Mouse (Mus musculus) B cell, adult (primary cell): Measurements from ENCODE around the gene Hist1h2be. TPM values are rescaled to one million over a fixed set of nuclear protein-coding genes. Genes with fewer than 3 reads are reported as not detected.

Experiments
- total RNA-seq: library from RNA; stranded (reverse); gene quantifications from 4 replicates; pipeline ENCODE4 v1.2.4, GENCODE M21; 2023; ENCODE audit not compliant: inconsistent age

The Hist1h2be gene
- 30.3 to 38.2 TPM (median 33.1 TPM) in 4 replicates for total RNA-seq

DNA sequence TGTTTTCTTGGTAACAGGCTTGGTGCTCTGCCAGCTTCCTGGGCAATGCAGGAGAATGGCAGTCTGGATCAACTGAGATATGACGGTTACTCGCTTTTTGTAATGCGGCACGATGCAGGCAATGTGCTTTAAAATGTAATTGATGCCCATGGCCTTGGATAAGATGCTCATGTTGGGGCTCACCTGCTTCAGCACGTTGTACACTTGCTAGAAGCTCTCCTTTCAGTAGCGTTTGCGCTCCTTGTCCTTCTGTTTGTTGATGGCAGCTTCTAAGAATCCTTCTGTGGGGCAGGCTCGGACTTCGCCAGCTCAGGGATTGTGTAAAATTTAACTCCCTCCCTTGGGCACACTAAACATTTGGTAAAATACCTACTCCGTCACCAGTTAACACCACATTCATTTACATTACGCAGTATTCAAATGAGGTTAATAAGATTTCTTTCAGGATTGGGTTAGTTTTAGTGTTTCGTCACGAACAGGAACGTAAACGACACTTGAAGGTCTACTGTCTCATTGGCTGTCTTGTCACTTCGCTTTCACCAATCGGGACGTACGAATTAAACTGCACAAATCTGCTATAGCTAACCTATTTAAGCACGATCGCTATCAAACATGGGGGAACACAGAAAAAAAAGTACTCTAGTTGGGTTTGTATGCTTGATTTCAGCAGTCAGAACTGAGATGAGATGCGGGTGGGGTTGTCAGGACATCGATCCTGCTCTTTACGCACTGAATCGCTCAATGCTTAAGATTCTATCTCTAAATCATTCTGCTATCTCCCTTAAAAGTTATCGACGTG is at the start of gene Hist1h2be:
Gene Hist1h2be (minus strand): TSS at position 392 of the 799 bp plus-strand sequence.

DNA sequence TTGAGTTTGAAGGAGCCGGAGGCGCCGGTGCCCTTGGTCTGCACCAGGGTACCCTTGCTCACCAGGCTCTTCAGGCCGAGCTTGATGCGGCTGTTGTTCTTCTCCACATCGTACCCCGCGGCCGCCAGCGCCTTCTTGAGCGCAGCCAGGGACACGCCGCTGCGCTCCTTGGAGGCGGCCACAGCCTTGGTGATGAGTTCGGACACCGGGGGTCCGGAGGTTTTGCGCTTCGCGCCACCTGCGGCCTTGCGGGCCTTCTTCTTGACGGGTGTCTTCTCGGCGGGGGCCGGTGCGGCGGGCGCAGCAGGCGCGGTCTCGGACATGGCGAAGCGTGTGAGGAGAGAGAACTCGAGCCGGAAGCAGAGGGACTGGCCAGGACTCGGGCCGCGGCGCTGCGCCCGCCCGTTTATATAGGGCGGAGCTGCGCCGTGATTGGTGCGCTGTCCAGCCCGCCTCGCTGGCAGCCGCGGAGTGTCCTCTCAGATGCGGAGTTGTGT is 1.3 kb upstream of the Hist1h2be start, which contains the start of gene Hist1h1e:
Gene Hist1h1e (minus strand): TSS at position 384 of the 497 bp plus-strand sequence.

DNA sequence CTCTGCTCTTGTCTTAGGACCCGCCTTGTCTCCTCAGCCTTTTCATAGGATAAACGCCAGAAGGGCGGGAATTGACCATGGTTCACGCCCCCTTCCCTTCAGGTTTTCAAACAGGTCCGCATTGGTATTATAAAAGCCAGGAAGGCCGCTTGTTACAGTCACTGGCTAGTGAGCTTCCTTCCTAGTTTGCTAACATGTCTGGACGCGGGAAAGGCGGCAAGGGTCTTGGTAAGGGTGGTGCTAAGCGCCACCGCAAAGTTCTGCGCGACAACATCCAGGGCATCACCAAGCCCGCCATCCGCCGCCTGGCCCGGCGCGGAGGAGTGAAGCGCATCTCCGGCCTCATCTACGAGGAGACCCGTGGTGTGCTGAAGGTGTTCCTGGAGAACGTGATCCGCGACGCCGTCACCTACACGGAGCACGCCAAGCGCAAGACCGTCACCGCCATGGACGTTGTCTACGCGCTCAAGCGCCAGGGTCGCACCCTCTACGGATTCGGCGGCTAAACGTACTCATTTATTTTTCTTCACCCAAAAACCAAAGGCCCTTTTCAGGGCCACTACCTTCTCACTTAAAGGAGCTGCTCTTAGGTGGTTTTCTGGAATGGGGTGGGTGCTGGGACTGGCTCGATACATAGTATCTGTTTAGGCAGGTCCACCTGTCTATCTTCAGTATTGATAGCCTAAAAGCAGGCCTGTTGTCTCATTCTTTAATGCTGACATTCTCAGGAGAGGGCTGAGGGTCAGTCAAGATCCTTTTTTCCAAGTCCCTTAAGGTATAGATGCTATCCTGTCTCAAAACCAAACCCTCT is 39.3 kb downstream of the Hist1h2be start, which contains the start of gene Hist1h4d:
Gene Hist1h4d (plus strand): TSS at position 191 of the 811 bp plus-strand sequence.

DNA sequence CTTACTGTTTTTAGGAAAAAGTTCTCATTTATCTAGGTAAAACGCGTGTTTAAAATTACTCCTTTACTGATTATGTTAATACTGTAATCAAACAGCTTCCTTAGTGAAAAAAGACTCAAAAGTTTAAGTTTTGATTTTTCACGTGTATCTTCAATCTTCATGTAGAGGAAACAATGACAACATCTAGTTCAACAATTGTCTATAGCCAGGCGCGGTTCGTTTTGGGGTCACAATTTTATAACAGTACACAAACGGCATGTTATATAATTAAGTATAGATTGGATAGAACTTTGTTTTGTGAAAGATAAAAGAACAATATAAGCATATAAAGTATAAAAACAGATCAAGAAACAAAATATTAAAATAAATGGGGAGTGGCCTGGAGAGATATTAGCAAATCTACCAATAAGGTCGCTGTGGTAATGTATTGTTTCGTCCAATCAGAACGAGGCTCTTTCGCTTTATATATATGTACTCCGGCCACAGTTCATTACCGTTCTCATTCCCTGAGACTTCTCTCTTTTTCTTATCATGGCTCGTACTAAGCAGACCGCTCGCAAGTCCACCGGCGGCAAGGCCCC is 45.6 kb downstream of the Hist1h2be start, which contains the start of gene Hist1h3d:
Gene Hist1h3d (plus strand): TSS at position 493 of the 581 bp plus-strand sequence.

DNA sequence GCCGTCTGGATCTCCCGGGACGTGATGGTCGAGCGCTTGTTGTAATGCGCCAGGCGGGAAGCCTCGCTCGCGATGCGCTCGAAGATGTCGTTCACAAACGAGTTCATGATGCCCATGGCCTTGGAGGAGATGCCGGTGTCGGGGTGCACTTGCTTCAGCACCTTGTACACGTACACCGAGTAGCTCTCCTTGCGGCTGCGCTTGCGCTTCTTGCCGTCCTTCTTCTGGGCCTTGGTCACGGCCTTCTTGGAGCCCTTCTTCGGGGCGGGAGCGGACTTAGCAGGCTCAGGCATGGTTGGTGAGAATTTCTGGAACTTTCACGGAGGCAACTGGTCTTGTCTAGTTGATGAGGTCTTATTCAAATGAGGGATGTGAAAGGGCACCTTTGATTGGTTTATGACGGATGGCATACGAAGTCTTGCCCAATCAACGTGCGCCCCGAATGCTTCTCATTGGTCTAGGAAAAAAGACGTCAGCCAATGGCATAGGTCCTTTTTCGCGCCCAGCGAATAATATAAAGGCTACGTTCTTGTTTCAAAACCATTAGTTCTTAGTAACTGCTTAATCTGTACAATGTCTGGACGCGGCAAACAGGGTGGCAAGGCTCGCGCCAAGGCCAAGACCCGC is 46.9 kb downstream of the Hist1h2be start, which contains the start of the genes Hist1h2bf and Hist1h2ad:
Gene Hist1h2bf (minus strand): TSS at position 299 of the 627 bp plus-strand sequence.
Gene Hist1h2ad (plus strand): TSS at position 484 of the 627 bp plus-strand sequence.

DNA sequence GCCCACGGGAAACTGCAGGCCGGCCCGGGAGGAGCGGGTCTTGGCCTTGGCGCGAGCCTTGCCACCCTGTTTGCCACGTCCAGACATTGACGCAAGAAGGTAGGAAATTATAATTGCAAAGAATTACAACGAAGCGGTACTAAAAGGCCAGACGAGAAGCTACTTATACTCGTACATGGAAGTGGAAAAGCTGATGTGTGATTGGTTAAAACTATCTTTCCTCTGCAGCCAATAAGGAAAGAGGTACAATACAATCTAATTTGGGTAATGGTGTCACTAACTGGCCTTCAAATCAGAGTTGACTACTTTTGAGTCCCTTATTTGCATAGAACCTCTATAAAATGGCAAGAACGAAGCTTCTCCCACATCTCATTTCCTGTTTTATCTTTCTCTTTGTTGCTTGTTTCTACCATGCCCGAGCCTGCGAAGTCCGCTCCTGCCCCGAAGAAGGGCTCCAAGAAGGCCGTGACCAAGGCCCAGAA is 49.9 kb downstream of the Hist1h2be start, which contains the start of the genes Hist1h2ae and Hist1h2bg:
Gene Hist1h2ae (minus strand): TSS at position 199 of the 482 bp plus-strand sequence.
Gene Hist1h2bg (plus strand): TSS at position 375 of the 482 bp plus-strand sequence.

DNA sequence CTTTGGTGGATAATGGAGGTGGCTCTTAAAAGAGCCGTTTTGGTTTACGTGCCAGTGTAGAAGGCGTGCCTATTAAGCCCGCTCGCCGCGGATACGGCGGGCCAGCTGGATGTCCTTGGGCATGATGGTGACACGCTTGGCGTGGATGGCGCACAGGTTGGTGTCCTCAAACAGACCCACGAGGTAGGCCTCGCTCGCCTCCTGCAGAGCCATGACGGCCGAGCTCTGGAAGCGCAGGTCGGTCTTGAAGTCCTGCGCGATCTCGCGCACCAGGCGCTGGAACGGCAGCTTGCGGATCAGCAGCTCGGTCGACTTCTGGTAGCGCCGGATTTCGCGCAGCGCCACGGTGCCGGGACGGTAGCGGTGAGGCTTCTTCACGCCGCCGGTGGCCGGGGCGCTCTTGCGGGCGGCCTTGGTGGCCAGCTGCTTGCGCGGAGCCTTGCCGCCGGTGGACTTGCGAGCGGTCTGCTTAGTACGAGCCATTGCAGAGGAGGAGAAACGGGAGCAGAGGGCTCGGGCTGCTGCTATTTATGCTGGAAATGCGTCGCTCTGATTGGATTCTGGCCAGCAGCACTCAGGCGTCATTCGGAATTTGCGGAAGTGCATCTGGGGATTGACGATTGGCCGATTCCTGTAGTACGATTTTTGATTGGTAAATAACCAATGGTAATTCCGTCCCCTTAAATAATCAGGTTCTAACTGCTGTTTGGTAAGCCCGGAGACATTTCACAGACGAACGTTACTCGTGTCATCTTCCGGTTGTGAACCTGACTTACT is 58.9 kb downstream of the Hist1h2be start, which contains the start of gene Hist1h3e:
Gene Hist1h3e (minus strand): TSS at position 487 of the 777 bp plus-strand sequence.

DNA sequence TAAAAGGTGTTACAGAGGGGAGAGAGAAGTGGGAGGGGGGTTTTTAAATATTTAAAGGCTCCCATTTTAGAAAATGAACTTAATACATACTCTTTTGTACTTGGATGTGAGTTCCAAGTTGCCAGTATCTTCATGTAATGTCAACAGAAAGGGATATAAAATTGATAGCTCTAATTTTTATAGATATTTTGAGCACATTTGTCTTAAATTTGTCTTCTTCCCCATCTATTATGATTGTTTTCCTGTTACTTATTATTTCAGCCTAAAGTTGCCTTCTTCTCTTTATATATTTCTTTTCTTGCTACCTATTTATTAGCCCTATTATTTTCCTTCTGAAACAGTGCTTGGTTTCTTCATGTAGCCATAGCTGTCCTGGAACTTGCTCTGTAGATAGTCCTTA is 68.0 kb downstream of the Hist1h2be start, which contains the start of gene Hist1h1d:
Gene Hist1h1d (plus strand): TSS at position 301 of the 400 bp plus-strand sequence.

DNA sequence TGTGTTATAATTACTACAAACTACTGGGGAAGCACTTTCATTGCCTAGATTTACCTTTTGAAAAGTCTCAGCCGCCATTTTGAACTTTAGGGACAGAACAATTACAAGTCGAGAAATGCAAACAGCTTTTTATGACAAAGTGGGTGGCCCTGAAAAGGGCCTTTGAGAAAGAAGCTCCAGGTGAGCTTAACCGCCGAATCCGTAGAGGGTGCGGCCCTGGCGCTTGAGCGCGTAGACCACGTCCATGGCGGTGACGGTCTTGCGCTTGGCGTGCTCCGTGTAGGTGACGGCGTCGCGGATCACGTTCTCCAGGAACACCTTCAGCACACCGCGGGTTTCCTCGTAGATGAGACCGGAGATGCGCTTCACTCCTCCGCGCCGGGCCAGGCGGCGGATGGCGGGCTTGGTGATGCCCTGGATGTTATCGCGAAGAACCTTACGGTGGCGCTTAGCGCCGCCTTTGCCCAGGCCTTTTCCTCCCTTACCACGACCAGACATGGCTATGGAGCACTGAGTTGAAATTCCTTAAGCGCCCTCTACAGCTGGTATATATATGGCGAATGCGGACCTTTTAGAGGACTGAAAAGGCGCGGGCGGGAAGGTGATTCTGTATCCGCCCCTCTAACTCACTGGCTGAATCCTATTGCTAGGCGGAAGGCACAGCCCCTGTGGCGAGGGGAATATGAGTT is 69.6 kb downstream of the Hist1h2be start, which contains the start of gene Hist1h4f:
Gene Hist1h4f (minus strand): TSS at position 503 of the 689 bp plus-strand sequence.

DNA sequence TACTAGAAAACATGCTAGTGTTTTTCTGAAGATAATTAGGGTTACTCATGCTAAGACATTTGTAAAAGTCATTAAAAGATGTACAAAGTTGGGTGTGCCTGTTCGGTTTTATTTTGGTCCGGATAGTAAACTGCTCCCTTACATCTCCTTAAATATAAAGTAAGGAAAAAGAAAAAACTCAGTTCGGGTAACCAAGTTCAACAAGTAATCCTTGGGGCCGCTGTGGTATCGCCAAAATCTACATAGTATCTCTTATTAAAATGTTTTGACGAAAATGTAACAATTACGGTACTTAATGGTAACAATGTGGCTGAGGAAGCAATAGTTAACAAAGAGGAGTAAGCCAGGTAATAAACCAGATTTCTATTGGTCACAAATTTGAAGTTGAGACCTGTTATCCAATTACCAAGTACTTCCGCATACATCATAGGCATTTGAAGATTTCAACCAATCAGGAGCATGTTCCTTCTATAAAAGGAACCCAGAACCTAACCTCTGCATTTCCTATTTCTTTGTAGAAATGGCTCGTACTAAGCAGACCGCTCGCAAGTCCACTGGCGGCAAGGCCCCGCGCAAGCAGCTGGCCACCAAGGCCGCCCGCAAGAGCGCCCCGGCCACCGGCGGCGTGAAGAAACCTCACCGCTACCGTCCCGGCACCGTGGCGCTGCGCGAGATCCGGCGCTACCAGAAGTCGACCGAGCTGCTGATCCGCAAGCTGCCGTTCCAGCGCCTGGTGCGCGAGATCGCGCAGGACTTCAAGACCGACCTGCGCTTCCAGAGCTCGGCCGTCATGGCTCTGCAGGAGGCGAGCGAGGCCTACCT is 76.7 kb downstream of the Hist1h2be start, which contains the start of gene Hist1h3f:
Gene Hist1h3f (plus strand): TSS at position 88 of the 822 bp plus-strand sequence.

DNA sequence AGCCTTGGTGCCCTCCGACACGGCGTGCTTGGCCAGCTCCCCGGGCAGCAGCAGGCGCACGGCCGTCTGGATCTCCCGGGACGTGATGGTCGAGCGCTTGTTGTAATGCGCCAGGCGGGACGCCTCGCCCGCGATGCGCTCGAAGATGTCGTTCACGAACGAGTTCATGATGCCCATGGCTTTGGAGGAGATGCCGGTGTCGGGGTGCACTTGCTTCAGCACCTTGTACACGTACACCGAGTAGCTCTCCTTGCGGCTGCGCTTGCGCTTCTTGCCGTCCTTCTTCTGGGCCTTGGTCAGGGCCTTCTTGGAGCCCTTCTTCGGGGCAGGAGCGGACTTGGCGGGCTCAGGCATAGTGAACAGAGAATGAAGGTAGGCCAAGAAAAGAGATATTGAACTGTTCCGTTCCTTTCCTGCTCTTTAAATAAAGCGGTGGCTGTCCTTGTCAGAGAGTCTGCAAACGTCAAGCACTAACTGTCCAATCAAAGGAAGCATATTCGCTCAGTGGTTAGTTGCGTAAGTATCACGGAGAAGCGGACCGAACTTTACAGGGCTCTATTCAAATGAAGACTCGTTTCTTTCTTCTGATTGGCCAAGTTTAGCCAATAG is 77.8 kb downstream of the Hist1h2be start, which contains the start of gene Hist1h2bh:
Gene Hist1h2bh (minus strand): TSS at position 394 of the 609 bp plus-strand sequence.

DNA sequence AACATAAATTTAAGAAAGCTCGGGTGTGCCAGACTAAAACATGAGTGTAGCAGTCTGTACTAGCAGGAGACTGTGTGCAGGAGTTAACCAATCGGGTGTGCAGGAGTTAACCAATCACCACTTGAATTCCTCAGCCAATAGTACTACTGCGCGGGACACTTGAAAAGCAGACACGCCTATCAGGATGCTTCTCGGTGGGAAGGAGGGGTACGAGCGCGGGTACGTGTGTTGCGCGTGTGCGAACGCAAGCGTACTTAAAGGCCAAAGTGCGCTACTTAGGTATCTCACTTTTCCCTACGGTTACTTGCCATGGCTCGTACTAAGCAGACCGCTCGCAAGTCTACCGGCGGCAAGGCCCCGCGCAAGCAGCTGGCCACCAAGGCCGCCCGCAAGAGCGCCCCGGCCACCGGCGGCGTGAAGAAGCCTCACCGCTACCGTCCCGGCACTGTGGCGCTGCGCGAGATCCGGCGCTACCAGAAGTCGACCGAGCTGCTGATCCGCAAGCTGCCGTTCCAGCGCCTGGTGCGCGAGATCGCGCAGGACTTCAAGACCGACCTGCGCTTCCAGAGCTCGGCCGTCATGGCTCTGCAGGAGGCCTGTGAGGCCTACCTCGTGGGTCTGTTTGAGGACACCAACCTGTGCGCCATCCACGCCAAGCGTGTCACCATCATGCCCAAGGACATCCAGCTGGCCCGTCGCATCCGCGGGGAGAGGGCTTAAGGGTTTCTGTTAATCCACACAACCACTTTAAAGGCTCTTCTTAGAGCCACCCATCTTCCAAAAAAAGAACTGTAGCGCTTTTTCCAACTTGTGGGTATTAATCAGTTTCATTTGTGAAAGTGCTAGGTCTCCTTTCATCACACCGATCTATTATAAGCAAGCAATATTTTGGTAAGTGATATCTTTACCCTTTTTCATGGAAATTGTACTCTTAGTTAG is 85.5 kb downstream of the Hist1h2be start, which contains the start of gene Hist1h3g:
Gene Hist1h3g (plus strand): TSS at position 286 of the 939 bp plus-strand sequence.

Other genes with a start within 250 kb of the Hist1h2be start
- gene Abt1, start 197.3 kb downstream of the Hist1h2be start, total RNA-seq = 17.4 to 19.6 TPM (median 18.5 TPM) in 4 replicates
- not detected in 4 replicates for gene Btn1a1, start 155.2 kb downstream of the Hist1h2be start, total RNA-seq
- 0.61 to 1.7 TPM (median 1.6 TPM) in 3 of 4 replicates, not detected in the other for gene Btn2a2, start 132.3 kb downstream of the Hist1h2be start, total RNA-seq
- 380 to 493 TPM (median 419 TPM) in 4 replicates for gene Hist1h4h, start 90.1 kb downstream of the Hist1h2be start, total RNA-seq
- gene Hist1h2af, start 87.2 kb downstream of the Hist1h2be start, total RNA-seq = 18.4 to 42.2 TPM (median 32.0 TPM) in 4 replicates
- gene Hist1h3g, start 85.7 kb downstream of the Hist1h2be start, total RNA-seq = 5.1 to 15.0 TPM (median 8.0 TPM) in 4 replicates
- 11.3 to 16.6 TPM (median 13.7 TPM) in 4 replicates for gene Hist1h2bh, start 77.7 kb downstream of the Hist1h2be start, total RNA-seq
- 123 to 144 TPM (median 124 TPM) in 4 replicates for gene Hist1h3f, start 77.1 kb downstream of the Hist1h2be start, total RNA-seq
- 90.4 to 98.1 TPM (median 92.8 TPM) in 4 replicates for gene Hist1h4f, start 69.5 kb downstream of the Hist1h2be start, total RNA-seq
- gene Hist1h1d, start 67.9 kb downstream of the Hist1h2be start, total RNA-seq = 25.4 to 29.9 TPM (median 27.1 TPM) in 4 replicates
- gene Hist1h3e, start 58.8 kb downstream of the Hist1h2be start, total RNA-seq = 304 to 393 TPM (median 327 TPM) in 4 replicates
- gene Hist1h2ae, start 49.9 kb downstream of the Hist1h2be start, total RNA-seq = 14.4 to 36.0 TPM (median 25.7 TPM) in 4 replicates
- 482 to 521 TPM (median 495 TPM) in 4 replicates for gene Hist1h2bg, start 49.7 kb downstream of the Hist1h2be start, total RNA-seq
- gene Hist1h2bf, start 46.9 kb downstream of the Hist1h2be start, total RNA-seq = 216 to 268 TPM (median 252 TPM) in 4 replicates
- gene Hist1h2ad, start 46.7 kb downstream of the Hist1h2be start, total RNA-seq = 41.9 to 71.0 TPM (median 49.4 TPM) in 4 replicates
- 32.2 to 49.8 TPM (median 35.5 TPM) in 4 replicates for gene Hist1h3d, start 45.4 kb downstream of the Hist1h2be start, total RNA-seq
- 154 to 204 TPM (median 177 TPM) in 4 replicates for gene Hist1h4d, start 39.5 kb downstream of the Hist1h2be start, total RNA-seq
- 319 to 416 TPM (median 354 TPM) in 4 replicates for gene Hist1h1e, start 1.4 kb upstream of the Hist1h2be start, total RNA-seq
- gene Hist1h2ac, start 62.8 kb upstream of the Hist1h2be start, total RNA-seq = 10.0 to 14.4 TPM (median 11.1 TPM) in 4 replicates
- gene Hist1h2bc, start 63.1 kb upstream of the Hist1h2be start, total RNA-seq = 19.7 to 31.0 TPM (median 21.7 TPM) in 4 replicates
- 0.77 to 1.4 TPM (median 1.1 TPM) in 3 of 4 replicates, not detected in the other for gene Hist1h1t, start 74.7 kb upstream of the Hist1h2be start, total RNA-seq
- 186 to 254 TPM (median 213 TPM) in 4 replicates for gene Hist1h4c, start 77.3 kb upstream of the Hist1h2be start, total RNA-seq
- gene Hfe, start 89.7 kb upstream of the Hist1h2be start, total RNA-seq = 0.69 to 2.2 TPM (median 1.4 TPM) in 4 replicates
- 908 to 1,217 TPM (median 961 TPM) in 4 replicates for gene Hist1h1c, start 117.7 kb upstream of the Hist1h2be start, total RNA-seq
- gene Hist1h3c, start 124.5 kb upstream of the Hist1h2be start, total RNA-seq = 12.3 to 17.5 TPM (median 15.7 TPM) in 4 replicates
- 71.4 to 93.9 TPM (median 80.8 TPM) in 4 replicates for gene Hist1h2bb, start 125.6 kb upstream of the Hist1h2be start, total RNA-seq
- gene Hist1h2ab, start 130.0 kb upstream of the Hist1h2be start, total RNA-seq = 70.2 to 102 TPM (median 85.3 TPM) in 4 replicates
- 58.2 to 88.1 TPM (median 67.4 TPM) in 4 replicates for gene Hist1h3b, start 131.1 kb upstream of the Hist1h2be start, total RNA-seq
- 102 to 129 TPM (median 105 TPM) in 4 replicates for gene Hist1h4b, start 135.9 kb upstream of the Hist1h2be start, total RNA-seq
- gene Hist1h4a, start 140.1 kb upstream of the Hist1h2be start, total RNA-seq = 166 to 182 TPM (median 176 TPM) in 4 replicates
- gene Hist1h3a, start 141.3 kb upstream of the Hist1h2be start, total RNA-seq = 384 to 431 TPM (median 397 TPM) in 4 replicates
- 34.9 to 57.5 TPM (median 37.6 TPM) in 4 replicates for gene Hist1h1a, start 142.5 kb upstream of the Hist1h2be start, total RNA-seq
- not detected in 4 replicates for gene Trim38, start 148.8 kb upstream of the Hist1h2be start, total RNA-seq
- gene Slc17a2, start 185.9 kb upstream of the Hist1h2be start, total RNA-seq = not detected in 4 replicates
- gene Slc17a3, start 218.3 kb upstream of the Hist1h2be start, total RNA-seq = not detected in 4 replicates
- not detected in 4 replicates for gene Slc17a1, start 246.6 kb upstream of the Hist1h2be start, total RNA-seq